In the genomic region with DNA sequence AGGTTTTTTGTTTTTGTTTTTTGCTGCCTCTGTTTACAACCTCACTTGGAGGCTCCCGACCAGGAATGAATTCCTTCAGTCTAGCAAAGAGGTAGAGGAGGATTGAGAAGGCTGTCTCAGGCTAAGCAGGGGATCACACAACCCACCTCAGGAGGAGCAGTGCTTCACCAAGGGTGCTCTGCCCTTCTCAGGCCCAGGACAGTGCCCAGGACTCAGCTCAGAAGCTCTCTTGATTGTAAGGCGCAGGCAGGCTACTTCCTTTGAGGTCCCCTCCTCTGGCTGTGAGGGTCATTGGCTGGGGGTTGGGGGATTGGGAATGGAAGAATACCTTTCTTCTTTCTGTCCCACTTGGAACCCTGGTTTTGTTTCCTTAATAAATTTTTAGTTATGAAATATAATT, we compare ENCODE assay signal across 14 mouse cellular contexts. TPM values are rescaled to one million over a fixed set of nuclear protein-coding genes. Genes with fewer than 3 reads are reported as not detected.
DNase-seq lines count a peak whose midpoint lies in the region; ATAC-seq and TF ChIP-seq lines count a peak whose summit lies in the region.
"Had no signal": no experiment of that assay in that cellular context is flagged by ENCODE, and none has a peak within 500 bp of the region (broad histone marks: within the 10 kb centered on the region; RNA-seq: fewer than 3 reads in every experiment).

No protein-coding gene starts in this region.

- no peak for TF ChIP-seq POLR2A in heart, adult 2 months (IDR thresholded peaks at IDR 0.05; ENCODE audit: insufficient read depth, low read depth, low read length)

- H3K79me2 ChIP-seq in heart, adult 2 months (replicated peaks; ENCODE audit: control insufficient read depth, insufficient read depth, low read length), result no peaks in the 10 kb centered on the region; the same call in 1 of the 2 replicates

- WGBS in heart, adult 2 months, result 48% methylated on average over 2 of the region's 2 CpGs
- WGBS in heart, embryonic 11.5 days (ENCODE audit: insufficient replicate concordance), result 63% methylated on average over 2 of the region's 2 CpGs
- 54% methylated on average over 2 of the region's 2 CpGs for WGBS in kidney, embryonic 16.5 days
- 53% methylated on average over 2 of the region's 2 CpGs for WGBS in stomach, postnatal 0 days

- H3K4me1 ChIP-seq in heart, adult 2 months (ENCODE audit: control insufficient read depth, insufficient read depth, low read length), result peaks cover 19% of the 10 kb centered on the region
- H3K4me1 ChIP-seq in heart, embryonic 11.5 days (ENCODE audit: control insufficient read depth, insufficient read depth, low read length), result peaks cover 43% of the 10 kb centered on the region; the same call in 1 of the 2 replicates
- peaks cover 49% of the 10 kb centered on the region for H3K4me1 ChIP-seq in kidney, embryonic 16.5 days (ENCODE audit: insufficient read depth, low read length)
- H3K4me1 ChIP-seq in stomach, postnatal 0 days (replicated peaks; ENCODE audit: control insufficient read depth, insufficient read depth), result no peaks in the 10 kb centered on the region

- H3K9ac ChIP-seq in heart, adult 2 months (ENCODE audit: low read depth, low read length), result peak overlapping the region; percentile 40
- H3K9ac ChIP-seq in heart, embryonic 11.5 days (ENCODE audit: low read depth, low read length), result no peak overlapping the region
- H3K9ac ChIP-seq in kidney, embryonic 16.5 days (replicated peaks; ENCODE audit: low read length), result peak overlapping the region; percentile 77
- H3K9ac ChIP-seq in stomach, postnatal 0 days (ENCODE audit: low read length), result peak overlapping the region; percentile 32
- H3K9ac ChIP-seq: hindbrain, embryonic 15.5 days; liver, embryonic 12.5 days had no signal

- peak overlapping the region; percentile 96 for H3K27ac ChIP-seq in heart, adult 2 months
- no peak overlapping the region for H3K27ac ChIP-seq in heart, embryonic 11.5 days (ENCODE audit: low read depth, low read length)
- H3K27ac ChIP-seq in kidney, embryonic 16.5 days (ENCODE audit: low read length), result peak overlapping the region; percentile 92
- no peak overlapping the region for H3K27ac ChIP-seq in stomach, postnatal 0 days (replicated peaks)
- H3K27ac ChIP-seq: hindbrain, embryonic 15.5 days; liver, embryonic 12.5 days had no signal

- H3K27me3 ChIP-seq in heart, adult 2 months (ENCODE audit: control insufficient read depth, insufficient read depth, low read length), result no peaks in the 10 kb centered on the region
- peaks cover 51% of the 10 kb centered on the region for H3K27me3 ChIP-seq in heart, embryonic 11.5 days (ENCODE audit: control insufficient read depth, insufficient read depth, low read length)
- peaks cover 39% of the 10 kb centered on the region for H3K27me3 ChIP-seq in kidney, embryonic 16.5 days (ENCODE audit: insufficient read depth, low read length)
- H3K27me3 ChIP-seq in stomach, postnatal 0 days (ENCODE audit: control insufficient read depth, insufficient read depth, low read length), result no peaks in the 10 kb centered on the region

- no peak for TF ChIP-seq CTCF in heart, adult 2 months (IDR thresholded peaks at IDR 0.05)
- no peak for TF ChIP-seq CTCF in stomach, postnatal 0 days (IDR thresholded peaks at IDR 0.05; ENCODE audit: low read depth)

- H3K4me2 ChIP-seq in heart, embryonic 11.5 days, result no peak overlapping the region
- H3K4me2 ChIP-seq in kidney, embryonic 16.5 days (replicated peaks; ENCODE audit: low read depth, low read length), result peak overlapping the region; percentile 90
- H3K4me2 ChIP-seq in stomach, postnatal 0 days (replicated peaks; ENCODE audit: low read depth), result peak overlapping the region; percentile 91; the same call in 1 of the 2 replicates
- H3K4me2 ChIP-seq: hindbrain, embryonic 15.5 days had no signal

- intact Hi-C loops in heart, adult 2 months (cut with DNase I), result loop anchor here (2.0 to 10.0 kb wide), 2 partner anchors 111 to 329 kb away; partner anchors contain the start of gene Mnt

- no peak overlapping the region; the same call in 1 of the 2 replicates for H3K4me3 ChIP-seq in heart, adult 2 months
- H3K4me3 ChIP-seq in heart, embryonic 11.5 days (ENCODE audit: low read depth, low read length), result no peak overlapping the region
- peak overlapping the region; percentile 76 for H3K4me3 ChIP-seq in kidney, embryonic 16.5 days (ENCODE audit: low read length)
- H3K4me3 ChIP-seq in stomach, postnatal 0 days (ENCODE audit: low read depth, low read length), result no peak overlapping the region

- DNase-seq in heart, adult 2 months, result no peak
- DNase-seq in kidney, postnatal 14 days, result no peak
- peak; percentile 37 for DNase-seq in testis, postnatal 10 days (ENCODE audit: low spot score)
- DNase-seq in testis, postnatal 14 days (ENCODE audit: low spot score), result no peak
- no peak for DNase-seq in stomach, postnatal 0 days (ENCODE audit: low spot score)
- no peak for DNase-seq in layer of hippocampus, postnatal 36 days
- DNase-seq: adrenal gland, adult 8-10 months; cerebellum, adult 8-10 months; retina, postnatal 1 day; thymus, adult 2 months had no signal

- H3K36me3 ChIP-seq in heart, adult 2 months (ENCODE audit: control insufficient read depth, insufficient read depth, low read length), result peaks cover 9% of the 10 kb centered on the region
- peaks cover 14% of the 10 kb centered on the region for H3K36me3 ChIP-seq in heart, embryonic 11.5 days (ENCODE audit: control insufficient read depth, insufficient read depth, low read length)
- peaks cover 40% of the 10 kb centered on the region for H3K36me3 ChIP-seq in kidney, embryonic 16.5 days (ENCODE audit: insufficient read depth, low read length)
- peaks cover 20% of the 10 kb centered on the region for H3K36me3 ChIP-seq in stomach, postnatal 0 days (ENCODE audit: control insufficient read depth, insufficient read depth, low read length)

- no peak for ATAC-seq in heart, embryonic 11.5 days (replicated peaks; ENCODE audit: insufficient number of reproducible peaks, low FRiP score, low TSS enrichment)
- no peak for ATAC-seq in kidney, embryonic 16.5 days (ENCODE audit: low FRiP score, low TSS enrichment)
- ATAC-seq in stomach, postnatal 0 days (ENCODE audit: low FRiP score, low TSS enrichment), result no peak

- no peak for TF ChIP-seq EP300 in heart, adult 2 months (IDR thresholded peaks at IDR 0.05; ENCODE audit: insufficient read depth, low read depth, low read length)
- no peak for TF ChIP-seq EP300 in stomach, postnatal 0 days (optimal IDR thresholded peaks at IDR 0.05)

- no peaks in the 10 kb centered on the region for H3K9me3 ChIP-seq in heart, embryonic 11.5 days (replicated peaks; ENCODE audit: control insufficient read depth, low read length)
- no peaks in the 10 kb centered on the region for H3K9me3 ChIP-seq in kidney, embryonic 16.5 days (ENCODE audit: low read length)
- H3K9me3 ChIP-seq in stomach, postnatal 0 days (ENCODE audit: control insufficient read depth, low read length), result no peaks in the 10 kb centered on the region
- H3K9me3 ChIP-seq: hindbrain, embryonic 15.5 days; liver, embryonic 12.5 days had no signal

RNA-seq across cellular contexts. Expression of gene Hic1, which starts 5.3 kb away (rescaled TPM):
- 10 to 100 TPM; 12.6 to 13.6 TPM for total RNA-seq in heart, adult 2 months (2021)
- 15.5 and 19.6 TPM in 2 replicates for polyA plus RNA-seq in heart, adult 2 months (2012; rRNA removed)
- 2.5 and 3.0 TPM in 2 replicates for polyA plus RNA-seq in heart, embryonic 11.5 days (2014; fragmentation: Nextera tagmentation; extraction: Ambion mirVana)
- 16.1 and 16.2 TPM in 2 replicates for polyA plus RNA-seq in kidney, embryonic 16.5 days (2015; fragmentation: Nextera tagmentation; extraction: Ambion mirVana)
- 6.6 and 8.2 TPM in 2 replicates for polyA plus RNA-seq in stomach, postnatal 0 days (2015; fragmentation: Nextera tagmentation; extraction: Ambion mirVana)
- 1 to 10 TPM; 2.8 to 3.6 TPM for total RNA-seq in layer of hippocampus, postnatal 36 days (2021)

RNA-seq across cellular contexts. Expression of gene Ovca2, which starts 14.6 kb away (rescaled TPM):
- total RNA-seq in heart, adult 2 months (2021), result 1 to 10 TPM; 5.7 to 6.1 TPM
- polyA plus RNA-seq in heart, adult 2 months (2012; rRNA removed), result 11.1 and 16.7 TPM in 2 replicates
- polyA plus RNA-seq in heart, embryonic 11.5 days (2014; fragmentation: Nextera tagmentation; extraction: Ambion mirVana), result 23.4 and 24.6 TPM in 2 replicates
- 26.1 and 26.9 TPM in 2 replicates for polyA plus RNA-seq in kidney, embryonic 16.5 days (2015; fragmentation: Nextera tagmentation; extraction: Ambion mirVana)
- 19.3 and 20.2 TPM in 2 replicates for polyA plus RNA-seq in stomach, postnatal 0 days (2015; fragmentation: Nextera tagmentation; extraction: Ambion mirVana)
- 10 to 100 TPM; 18.0 to 19.9 TPM for total RNA-seq in layer of hippocampus, postnatal 36 days (2021)

RNA-seq across cellular contexts. Expression of gene Dph1, which starts 27.0 kb away (rescaled TPM):
- total RNA-seq in heart, adult 2 months (2021), result 10 to 100 TPM in 1 of 2 experiments, 1 to 10 TPM in 1; 8.5 to 11.6 TPM
- 21.7 and 32.9 TPM in 2 replicates for polyA plus RNA-seq in heart, adult 2 months (2012; rRNA removed)
- 16.5 and 21.0 TPM in 2 replicates for polyA plus RNA-seq in heart, embryonic 11.5 days (2014; fragmentation: Nextera tagmentation; extraction: Ambion mirVana)
- polyA plus RNA-seq in kidney, embryonic 16.5 days (2015; fragmentation: Nextera tagmentation; extraction: Ambion mirVana), result 28.2 and 28.4 TPM in 2 replicates
- polyA plus RNA-seq in stomach, postnatal 0 days (2015; fragmentation: Nextera tagmentation; extraction: Ambion mirVana), result 15.2 and 15.8 TPM in 2 replicates
- total RNA-seq in layer of hippocampus, postnatal 36 days (2021), result 10 to 100 TPM; 33.4 to 33.9 TPM

RNA-seq across cellular contexts. Expression of gene Rtn4rl1, which starts 29.5 kb away (rescaled TPM):
- total RNA-seq in heart, adult 2 months (2021), result 1 to 10 TPM; 8.4 to 9.4 TPM
- 7.5 and 10.4 TPM in 2 replicates for polyA plus RNA-seq in heart, adult 2 months (2012; rRNA removed)
- 12.7 and 16.8 TPM in 2 replicates for polyA plus RNA-seq in heart, embryonic 11.5 days (2014; fragmentation: Nextera tagmentation; extraction: Ambion mirVana)
- 3.8 and 5.0 TPM in 2 replicates for polyA plus RNA-seq in kidney, embryonic 16.5 days (2015; fragmentation: Nextera tagmentation; extraction: Ambion mirVana)
- 2.1 and 2.9 TPM in 2 replicates for polyA plus RNA-seq in stomach, postnatal 0 days (2015; fragmentation: Nextera tagmentation; extraction: Ambion mirVana)
- 100 to 1,000 TPM; 103 to 107 TPM for total RNA-seq in layer of hippocampus, postnatal 36 days (2021)

Comparison
In these comparisons a context has a peak if more than half of its experiments do, and no peak if none do; other contexts are left out.
1. H3K27ac ChIP-seq: peak in heart, adult 2 months (single experiment) and kidney, embryonic 16.5 days (single experiment); none in heart, embryonic 11.5 days (single experiment) and stomach, postnatal 0 days (single experiment).